14 mouse cellular contexts compared by ENCODE assay signal in genomic region chr14:25787387-25787910, GRCm38 (mm10). TPM values are rescaled to one million over a fixed set of nuclear protein-coding genes. Genes with fewer than 3 reads are reported as not detected.
DNase-seq lines count a peak whose midpoint lies in the region; ATAC-seq and TF ChIP-seq lines count a peak whose summit lies in the region.
"Had no signal": no experiment of that assay in that cellular context is flagged by ENCODE, and none has a peak within 500 bp of the region (broad histone marks: within the 10 kb centered on the region; RNA-seq: fewer than 3 reads in every experiment).

No protein-coding gene starts in this region.

- peak; percentile 18; the same call in 1 of the 2 replicates for ATAC-seq in kidney, embryonic 16.5 days (ENCODE audit: low FRiP score, low TSS enrichment)
- ATAC-seq in intestine, postnatal 0 days = no peak
- ATAC-seq: forebrain, postnatal 0 days had no signal

- H3K9ac ChIP-seq in kidney, embryonic 16.5 days (replicated peaks; ENCODE audit: low read length) = no peak overlapping the region
- no peak overlapping the region for H3K9ac ChIP-seq in intestine, postnatal 0 days (ENCODE audit: low read depth, low read length)
- H3K9ac ChIP-seq: forebrain, postnatal 0 days; liver, embryonic 14.5 days had no signal

- no peak overlapping the region for H3K4me2 ChIP-seq in kidney, embryonic 16.5 days (replicated peaks; ENCODE audit: low read depth, low read length)
- H3K4me2 ChIP-seq in intestine, postnatal 0 days (replicated peaks; ENCODE audit: low read depth) = no peak overlapping the region

- 45% methylated on average over 12 of the region's 12 CpGs for WGBS in kidney, embryonic 16.5 days
- WGBS in intestine, postnatal 0 days = 59% methylated on average over 12 of the region's 12 CpGs

- H3K4me1 ChIP-seq in kidney, embryonic 16.5 days (ENCODE audit: insufficient read depth, low read length) = peaks cover 17% of the 10 kb centered on the region; the same call in 1 of the 2 replicates
- no peaks in the 10 kb centered on the region for H3K4me1 ChIP-seq in testis, adult 2 months (ENCODE audit: control insufficient read depth, insufficient read depth, low read length)
- no peaks in the 10 kb centered on the region for H3K4me1 ChIP-seq in intestine, postnatal 0 days (replicated peaks; ENCODE audit: control insufficient read depth, insufficient read depth, low read length)

- H3K4me3 ChIP-seq in kidney, embryonic 16.5 days (ENCODE audit: low read length) = no peak overlapping the region
- no peak overlapping the region for H3K4me3 ChIP-seq in testis, adult 2 months (ENCODE audit: control insufficient read depth, low read depth, low read length)
- no peak overlapping the region for H3K4me3 ChIP-seq in intestine, postnatal 0 days (ENCODE audit: low read depth, low read length)
- H3K4me3 ChIP-seq: erythroblast, embryonic 14.5 days; layer of hippocampus, adult 2 months had no signal

- no peaks in the 10 kb centered on the region for H3K27me3 ChIP-seq in kidney, embryonic 16.5 days (ENCODE audit: insufficient read depth, low read length)
- H3K27me3 ChIP-seq in testis, adult 2 months (ENCODE audit: control insufficient read depth, insufficient read depth, low read length) = no peaks in the 10 kb centered on the region
- no peaks in the 10 kb centered on the region for H3K27me3 ChIP-seq in intestine, postnatal 0 days (replicated peaks; ENCODE audit: control insufficient read depth, insufficient read depth, low read length)
- H3K27me3 ChIP-seq: CH12.LX had no signal

- DNase-seq in kidney, adult 8-10 months = no peak
- DNase-seq in testis, postnatal 14 days (ENCODE audit: low spot score) = no peak
- no peak for DNase-seq in frontal cortex, postnatal 14 days (ENCODE audit: low spot score in 2 of 2)
- no peak for DNase-seq in left cerebral cortex, adult 9 months (ENCODE audit: low spot score in 2 of 2)
- DNase-seq: cerebellum, adult 11-12 months; forebrain, postnatal 0 days; right cerebral cortex, adult 18-20 months had no signal

- no peaks in the 10 kb centered on the region for H3K36me3 ChIP-seq in kidney, embryonic 16.5 days (ENCODE audit: insufficient read depth, low read length)
- no peaks in the 10 kb centered on the region for H3K36me3 ChIP-seq in testis, adult 2 months (ENCODE audit: control insufficient read depth, insufficient read depth, low read length)
- no peaks in the 10 kb centered on the region for H3K36me3 ChIP-seq in intestine, postnatal 0 days (ENCODE audit: control insufficient read depth, insufficient read depth)

- H3K9me3 ChIP-seq in kidney, embryonic 16.5 days (ENCODE audit: low read length) = no peaks in the 10 kb centered on the region
- H3K9me3 ChIP-seq in intestine, postnatal 0 days (ENCODE audit: control insufficient read depth) = no peaks in the 10 kb centered on the region

- no peak for TF ChIP-seq CTCF in testis, adult 2 months (IDR thresholded peaks at IDR 0.05; ENCODE audit: control insufficient read depth, insufficient read depth, insufficient replicate concordance, low read depth, low read length)
- TF ChIP-seq CTCF in intestine, postnatal 0 days (IDR thresholded peaks at IDR 0.05; ENCODE audit: low read depth) = no peak

- H3K27ac ChIP-seq in kidney, embryonic 16.5 days (ENCODE audit: low read length) = peak overlapping the region; percentile 83
- H3K27ac ChIP-seq in testis, adult 2 months (ENCODE audit: control insufficient read depth, insufficient read depth, low read depth, low read length) = 0 out of 2 replicates have a peak overlapping the region, but pooled peaks have one; percentile 9
- H3K27ac ChIP-seq in intestine, postnatal 0 days (ENCODE audit: low read depth, low read length) = peak overlapping the region; percentile 41
- H3K27ac ChIP-seq: layer of hippocampus, adult 2 months; liver, embryonic 14.5 days had no signal

- no peak for TF ChIP-seq POLR2A in testis, adult 2 months (IDR thresholded peaks at IDR 0.05; ENCODE audit: control insufficient read depth, low read depth, low read length)

RNA-seq across cellular contexts. Expression of gene Zcchc24, which starts 18.6 kb away (rescaled TPM):
- polyA plus RNA-seq in kidney, embryonic 16.5 days (2015; fragmentation: Nextera tagmentation; extraction: Ambion mirVana) = 12.2 and 17.3 TPM in 2 replicates
- 2.7 TPM in 2 replicates for polyA plus RNA-seq in testis, adult 2 months (2012; rRNA removed)
- 10.3 and 12.1 TPM in 2 replicates for polyA plus RNA-seq in intestine, postnatal 0 days (2015; fragmentation: Nextera tagmentation; extraction: Ambion mirVana)

RNA-seq across cellular contexts. Expression of gene Anxa11, which starts 54.5 kb away (rescaled TPM):
- polyA plus RNA-seq in kidney, embryonic 16.5 days (2015; fragmentation: Nextera tagmentation; extraction: Ambion mirVana) = 65.8 and 67.9 TPM in 2 replicates
- 55.8 and 59.2 TPM in 2 replicates for polyA plus RNA-seq in testis, adult 2 months (2012; rRNA removed)
- polyA plus RNA-seq in intestine, postnatal 0 days (2015; fragmentation: Nextera tagmentation; extraction: Ambion mirVana) = 82.3 and 86.7 TPM in 2 replicates

Comparison
In these comparisons a context has a peak if more than half of its experiments do, and no peak if none do; other contexts are left out.
1. H3K27ac ChIP-seq: peak in every context shown above with its lines; median percentile 83 in kidney, embryonic 16.5 days; 41 in intestine, postnatal 0 days; 9 in testis, adult 2 months.